Mouse (Mus musculus) hindbrain, embryonic 16.5 days (tissue): ENCODE results near the gene Olfr70. TPM values are rescaled to one million over a fixed set of nuclear protein-coding genes. Genes with fewer than 3 reads are reported as not detected.

Experiments used
- ATAC-seq: fragments of 200-750 bp; cut with Nextera tagmentation; 2 replicates; pipeline ENCODE4 v1.8.0; 2017; ENCODE audit warnings: moderate TSS enrichment, moderate library complexity
- H3K27ac ChIP-seq: fragments of 300-500 bp; sonication (generic); 2 replicates; pipeline ENCODE4 v1.5.1; 2014; ENCODE audit warnings: low read depth, mild to moderate bottlenecking, control low read depth, low read length, moderate library complexity
- H3K27me3 ChIP-seq: fragments of 300-500 bp; sonication (generic); replicated peaks from 2 replicates; pipeline ENCODE4 v1.6.1; 2014; ENCODE audit warnings: low read length; ENCODE audit not compliant: control insufficient read depth, insufficient read depth
- H3K36me3 ChIP-seq: fragments of 300-500 bp; sonication (generic); 2 replicates; pipeline ENCODE4 v1.6.1; 2014; ENCODE audit warnings: mild to moderate bottlenecking, low read length, moderate library complexity, mixed read lengths; ENCODE audit not compliant: control insufficient read depth, insufficient read depth
- H3K4me1 ChIP-seq: fragments of 300-500 bp; sonication (generic); 2 replicates; pipeline ENCODE4 v1.6.1; 2014; ENCODE audit warnings: low read depth, low read length; ENCODE audit not compliant: control insufficient read depth, insufficient read depth
- H3K4me2 ChIP-seq: fragments of 300-500 bp; sonication (generic); 2 replicates; pipeline ENCODE4 v1.6.1; 2014; ENCODE audit warnings: mild to moderate bottlenecking, low read length, control low read depth, moderate library complexity
- H3K4me3 ChIP-seq: fragments of 300-500 bp; sonication (generic); 2 replicates; pipeline ENCODE4 v1.5.1; 2014; ENCODE audit warnings: mild to moderate bottlenecking, low read length, control low read depth, moderate library complexity
- H3K9ac ChIP-seq: fragments of 300-500 bp; sonication (generic); 2 replicates; pipeline ENCODE4 v1.6.1; 2014; ENCODE audit warnings: low read depth, mild to moderate bottlenecking, control low read depth, low read length, moderate library complexity
- H3K9me3 ChIP-seq: fragments of 300-500 bp; sonication (generic); 2 replicates; pipeline ENCODE4 v1.6.1; 2014; ENCODE audit warnings: mild to moderate bottlenecking, low read length, moderate library complexity; ENCODE audit not compliant: control insufficient read depth
- WGBS: fragments of 180-500 bp; shearing (Covaris S2); extraction: QIAGEN DNeasy Blood & Tissue Kit; methylation state at CpG from one replicate; pipeline ENCODE4 v1.1.7; 2014; 5-methylcytosine and 5-hydroxymethylcytosine counted together
- polyA plus RNA-seq: library from polyadenylated mRNA; unstranded; fragments of >200 nt; fragmentation: Nextera tagmentation; extraction: Ambion mirVana; gene quantifications from 2 replicates; pipeline ENCODE4 v1.2.1, GENCODE M21; 2015

Olfr70 gene
- polyA plus RNA-seq, 1 experiment from 2014 or later: 0.06 TPM

- no peaks in the 10 kb centered on the region for H3K4me1 ChIP-seq
- H3K9me3 ChIP-seq: no peaks in the 10 kb centered on the region
- no peak overlapping the region for H3K4me2 ChIP-seq
- ATAC-seq: no peak
- H3K36me3 ChIP-seq: no peaks in the 10 kb centered on the region; the same call in 1 of the 2 replicates
- no peak overlapping the region for H3K9ac ChIP-seq
- H3K27ac ChIP-seq: no peak overlapping the region
- H3K4me3 ChIP-seq: no peak overlapping the region
- H3K27me3 ChIP-seq: no peaks in the 10 kb centered on the region
- 32% methylated on average over 9 of the region's 9 CpGs for WGBS
These were observed 5.3 kb downstream of the Olfr70 start for GRCm38 (mm10) chr4:43695249-43695671.

DNA sequence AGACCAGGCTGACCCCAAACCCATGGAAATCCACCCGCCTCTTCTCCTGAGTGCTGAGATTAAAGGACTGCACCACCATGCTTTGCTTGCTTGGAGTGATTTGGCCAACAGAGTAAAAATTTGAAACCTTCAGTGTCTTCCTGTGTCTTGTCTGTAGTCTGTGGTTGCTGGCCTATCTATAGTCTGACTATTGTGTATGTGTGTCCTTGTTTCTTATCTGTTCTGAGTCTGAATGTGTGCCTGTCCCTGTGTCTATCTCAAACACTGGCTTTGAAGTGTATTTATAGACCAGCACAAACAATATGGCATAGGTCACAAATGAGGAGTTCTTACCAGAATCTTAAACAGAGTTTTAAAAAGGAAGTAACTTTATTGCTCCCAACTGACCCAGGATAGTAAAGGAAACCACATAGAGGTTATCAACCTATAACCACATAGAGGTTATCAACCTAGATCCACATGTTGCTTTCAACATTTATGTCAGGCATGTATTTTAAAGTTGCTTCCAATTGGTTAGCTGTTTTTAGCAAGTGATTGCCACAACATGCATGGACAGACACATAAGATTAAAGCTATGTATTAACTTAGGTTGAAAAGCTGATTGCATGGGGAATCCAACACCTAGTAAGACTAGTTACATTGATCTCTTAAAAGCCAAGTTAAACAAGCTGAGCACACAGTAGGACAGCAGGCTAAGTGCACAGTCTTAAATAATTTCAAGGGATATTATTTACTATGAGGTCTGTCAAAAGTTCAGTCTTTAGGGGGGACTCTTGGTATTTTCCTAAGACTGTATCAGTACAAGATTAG is 6.0 kb downstream of the Olfr70 start:
- no peak for ATAC-seq
- H3K4me2 ChIP-seq: no peak overlapping the region
- H3K9me3 ChIP-seq: no peaks in the 10 kb centered on the region
- no peaks in the 10 kb centered on the region for H3K27me3 ChIP-seq
- no peak overlapping the region for H3K4me3 ChIP-seq
- peaks cover 5% of the 10 kb centered on the region for H3K36me3 ChIP-seq
- no peak overlapping the region for H3K9ac ChIP-seq
- no peaks in the 10 kb centered on the region for H3K4me1 ChIP-seq
- H3K27ac ChIP-seq: no peak overlapping the region
- WGBS: 90% methylated on average over 1 of the region's 1 CpGs

DNA sequence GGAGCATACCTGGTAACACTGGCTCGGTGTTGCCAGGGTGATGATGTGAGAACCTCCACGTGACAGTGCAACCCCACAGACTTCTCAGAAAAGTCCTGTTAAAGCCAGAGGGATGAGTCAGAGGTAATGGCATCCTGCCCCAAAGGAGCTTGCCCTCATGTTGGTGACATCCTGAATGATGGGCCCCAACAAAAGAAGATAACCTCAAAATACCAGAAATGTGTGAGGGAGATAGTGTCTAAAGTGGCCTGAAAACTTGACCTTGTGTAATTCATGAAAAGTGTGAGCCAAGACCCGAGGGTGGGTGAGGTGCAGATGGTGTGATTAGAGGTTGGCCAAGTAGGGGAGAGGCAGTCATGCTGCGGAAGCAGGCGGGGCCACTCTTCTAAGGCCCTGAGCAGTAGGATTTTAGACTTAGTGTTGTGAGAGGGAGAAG is 6.8 kb downstream of the Olfr70 start:
- H3K4me2 ChIP-seq: no peak overlapping the region
- 81% methylated on average over 5 of the region's 5 CpGs for WGBS
- no peak overlapping the region for H3K4me3 ChIP-seq
- no peaks in the 10 kb centered on the region for H3K27me3 ChIP-seq
- H3K9ac ChIP-seq: no peak overlapping the region
- no peak overlapping the region for H3K27ac ChIP-seq
- H3K9me3 ChIP-seq: no peaks in the 10 kb centered on the region
- peaks cover 13% of the 10 kb centered on the region for H3K36me3 ChIP-seq
- no peak for ATAC-seq
- no peaks in the 10 kb centered on the region for H3K4me1 ChIP-seq

DNA sequence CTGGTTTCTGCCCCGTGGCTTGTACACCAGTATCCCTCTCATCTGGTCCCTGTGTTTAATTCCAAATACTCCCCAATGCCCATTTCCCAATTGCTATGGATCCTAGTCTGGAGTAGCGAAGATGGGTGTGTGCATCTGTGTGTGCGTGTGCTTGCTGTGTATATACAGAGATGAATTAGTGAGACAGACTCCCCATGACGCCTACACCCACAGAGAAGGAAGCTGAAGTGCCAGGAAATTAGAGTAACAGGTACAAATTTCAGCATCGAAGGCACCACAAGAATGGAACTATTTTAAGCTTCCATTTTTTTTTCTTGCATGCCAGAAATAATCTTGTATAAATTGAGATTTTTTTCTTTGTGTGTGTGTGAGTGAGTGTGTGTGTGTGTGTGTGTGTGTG is 9.6 kb downstream of the Olfr70 start:
- WGBS: 89% methylated on average over 5 of the region's 5 CpGs
- H3K4me3 ChIP-seq: no peak overlapping the region
- H3K4me2 ChIP-seq: no peak overlapping the region
- no peaks in the 10 kb centered on the region for H3K4me1 ChIP-seq
- H3K27ac ChIP-seq: no peak overlapping the region
- no peak overlapping the region for H3K9ac ChIP-seq
- H3K36me3 ChIP-seq: peaks cover 18% of the 10 kb centered on the region
- no peaks in the 10 kb centered on the region for H3K9me3 ChIP-seq
- ATAC-seq: no peak
- H3K27me3 ChIP-seq: no peaks in the 10 kb centered on the region

- H3K4me1 ChIP-seq: no peaks in the 10 kb centered on the region
- WGBS: 89% methylated on average over 17 of the region's 17 CpGs
- peaks cover 26% of the 10 kb centered on the region for H3K36me3 ChIP-seq
- no peak overlapping the region for H3K9ac ChIP-seq
- H3K27me3 ChIP-seq: no peaks in the 10 kb centered on the region
- no peak overlapping the region for H3K4me3 ChIP-seq
- H3K4me2 ChIP-seq: no peak overlapping the region
- no peak overlapping the region for H3K27ac ChIP-seq
- ATAC-seq: no peak
- H3K9me3 ChIP-seq: no peaks in the 10 kb centered on the region
These were observed 10.6 kb downstream of the Olfr70 start for GRCm38 (mm10) chr4:43690021-43690420.

GRCm38 (mm10) chr4:43679416-43680043 is 21.1 kb downstream of the Olfr70 start:
- H3K9ac ChIP-seq: no peak overlapping the region
- WGBS: 90% methylated on average over 7 of the region's 7 CpGs
- peaks cover 54% of the 10 kb centered on the region for H3K36me3 ChIP-seq
- H3K4me3 ChIP-seq: no peak overlapping the region
- no peak overlapping the region for H3K4me2 ChIP-seq
- H3K9me3 ChIP-seq: no peaks in the 10 kb centered on the region
- no peaks in the 10 kb centered on the region for H3K4me1 ChIP-seq
- no peak overlapping the region for H3K27ac ChIP-seq
- ATAC-seq: no peak
- no peaks in the 10 kb centered on the region for H3K27me3 ChIP-seq

DNA sequence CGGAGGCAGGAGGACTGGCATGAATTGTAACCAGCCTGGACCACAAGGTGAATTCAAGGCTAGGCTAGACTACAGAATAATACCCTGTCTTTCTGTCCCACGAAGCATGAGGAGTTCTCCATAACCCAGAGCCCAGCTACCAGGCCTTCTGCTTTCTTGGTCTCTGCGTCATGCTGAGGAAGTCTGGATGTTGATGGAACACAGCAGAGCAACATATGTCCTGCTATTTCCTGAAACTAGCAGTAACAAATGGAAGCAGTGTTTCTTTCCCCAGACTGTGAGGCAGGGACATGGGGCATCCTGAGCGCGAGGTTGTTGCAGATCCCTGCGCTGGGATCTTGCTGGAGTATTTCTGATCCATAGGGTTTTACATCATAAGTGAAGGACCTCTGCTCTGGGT is 22.1 kb downstream of the Olfr70 start:
- Histone ChIP-seq H3K27ac (no peak overlapping the region), H3K4me3 (no peak overlapping the region), H3K27me3 (no peaks in the 10 kb centered on the region), H3K4me1 (no peaks in the 10 kb centered on the region), H3K9me3 (no peaks in the 10 kb centered on the region), H3K36me3 (peaks cover 61% of the 10 kb centered on the region), H3K4me2 (no peak overlapping the region), H3K9ac (no peak overlapping the region)
- no peak for ATAC-seq
- whole genome bisulfite sequencing: 93% methylated on average over 6 of the region's 6 CpGs

DNA sequence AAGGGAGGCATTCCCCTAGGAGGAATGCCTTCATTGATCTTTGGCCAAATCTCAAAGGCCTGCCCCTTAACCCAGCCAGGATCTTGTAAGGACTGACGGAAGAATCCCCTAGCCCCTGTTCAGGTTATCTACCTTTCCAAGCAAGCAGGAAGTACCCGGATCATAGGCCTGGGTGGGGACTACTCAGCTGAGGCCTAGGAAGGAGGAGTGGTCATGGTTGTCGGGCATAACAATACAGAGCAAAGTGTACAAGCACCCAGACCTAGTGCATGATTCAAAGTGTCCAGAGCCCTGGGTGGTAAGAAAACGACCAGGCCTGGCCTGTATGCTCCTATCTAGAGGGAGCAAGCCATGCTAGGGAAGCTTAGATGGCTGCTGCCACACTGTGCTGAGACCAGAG is 25.0 kb downstream of the Olfr70 start:
- no peaks in the 10 kb centered on the region for H3K27me3 ChIP-seq
- H3K4me1 ChIP-seq: peaks cover 23% of the 10 kb centered on the region
- no peak overlapping the region for H3K27ac ChIP-seq
- no peak for ATAC-seq
- H3K4me3 ChIP-seq: no peak overlapping the region
- WGBS: 85% methylated on average over 4 of the region's 4 CpGs
- H3K4me2 ChIP-seq: no peak overlapping the region
- H3K9me3 ChIP-seq: no peaks in the 10 kb centered on the region
- no peak overlapping the region for H3K9ac ChIP-seq
- peaks cover 37% of the 10 kb centered on the region for H3K36me3 ChIP-seq

DNA sequence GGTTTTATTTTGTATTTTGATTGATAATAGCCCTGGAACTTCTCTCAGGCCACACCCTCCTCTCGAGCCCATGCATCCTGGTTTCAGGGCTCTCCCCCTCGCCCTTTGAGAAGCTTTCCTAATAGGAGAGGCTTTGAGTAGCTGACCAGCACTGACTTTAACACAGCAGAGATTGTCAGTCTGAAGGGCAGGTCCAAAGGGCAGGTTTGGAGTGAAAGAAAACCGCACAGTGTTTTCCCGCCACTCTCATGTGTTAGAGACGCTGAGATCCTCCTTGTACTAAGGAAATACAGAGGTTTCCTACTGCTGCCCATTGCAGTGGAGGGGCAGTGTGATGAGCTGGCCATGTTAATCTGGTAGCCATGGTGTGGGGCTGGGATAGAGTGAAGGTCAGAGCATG is 25.6 kb downstream of the Olfr70 start:
- Histone ChIP-seq H3K9me3 (no peaks in the 10 kb centered on the region), H3K4me1 (peaks cover 29% of the 10 kb centered on the region), H3K4me3 (no peak overlapping the region), H3K9ac (no peak overlapping the region), H3K27ac (no peak overlapping the region), H3K27me3 (no peaks in the 10 kb centered on the region), H3K36me3 (peaks cover 37% of the 10 kb centered on the region), H3K4me2 (no peak overlapping the region)
- no peak for ATAC-seq
- 74% methylated on average over 5 of the region's 5 CpGs for WGBS
